Mouse (Mus musculus): ENCODE data around the gene Zfp683.

GRCm38 (mm10) chr4:134068793-134069580 lies 15.3 kb downstream of the Zfp683 start:
- TF ChIP-seq POLR2A (IDR thresholded peaks at IDR 0.05; ENCODE audit: low read depth, low read length) (no peak), CTCF (conservative IDR thresholded peaks at IDR 0.05 in 1 of 2, IDR thresholded peaks at IDR 0.05 in 1 of 2; ENCODE audit: low read depth in 2 of 2, low read length in 2 of 2) (no peak)
